Mouse (Mus musculus): Measurements from ENCODE around the gene Olfr1369-ps1.

GRCm38 (mm10) chr13:21158785-21159474, 47.6 kb downstream of the Olfr1369-ps1 start:
- TF ChIP-seq POLR2A (IDR thresholded peaks at IDR 0.05; ENCODE audit: borderline replicate concordance, control insufficient read depth, low read depth, low read length) (no peak), CTCF (IDR thresholded peaks at IDR 0.05; ENCODE audit: control insufficient read depth, insufficient read depth, low read length) (peak; percentile 69)

All from bone marrow, adult 2 months (tissue).